Mouse (Mus musculus): Measurements from ENCODE around the gene Pfn1.

The Pfn1 gene

DNA sequence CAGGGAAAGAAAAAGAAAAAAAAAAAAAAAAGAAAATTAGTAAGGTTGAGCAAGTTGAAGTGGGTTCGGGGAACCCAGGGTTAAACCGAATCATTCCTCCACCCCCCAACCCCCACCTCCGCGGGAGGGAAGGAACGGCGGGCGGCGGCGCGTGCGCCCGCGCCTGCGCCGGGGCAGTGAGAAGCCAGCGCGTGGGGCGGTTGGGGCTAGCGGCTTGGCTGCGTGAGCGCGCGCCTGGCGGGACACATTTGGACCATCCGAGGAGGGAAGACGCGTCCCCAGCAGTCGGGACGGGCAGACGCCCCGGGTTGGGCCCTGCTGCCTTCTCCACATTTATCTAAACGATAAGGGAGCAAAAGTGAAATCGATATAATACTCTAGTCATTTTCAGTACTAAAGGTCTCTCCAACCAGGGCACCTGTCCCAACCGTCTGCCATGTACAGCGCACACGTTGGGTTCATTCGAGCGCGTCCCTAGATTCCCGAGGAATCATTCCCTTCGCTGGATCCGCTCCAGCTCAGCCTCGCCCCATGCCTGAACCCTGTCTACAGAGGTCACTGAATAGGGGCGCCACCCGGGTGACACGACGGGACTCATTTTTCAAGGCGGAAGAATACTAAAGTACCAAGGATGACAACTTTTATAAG, 603 bp upstream of the Pfn1 start:
- DNase-seq: peak; percentile 81 to 91

DNA sequence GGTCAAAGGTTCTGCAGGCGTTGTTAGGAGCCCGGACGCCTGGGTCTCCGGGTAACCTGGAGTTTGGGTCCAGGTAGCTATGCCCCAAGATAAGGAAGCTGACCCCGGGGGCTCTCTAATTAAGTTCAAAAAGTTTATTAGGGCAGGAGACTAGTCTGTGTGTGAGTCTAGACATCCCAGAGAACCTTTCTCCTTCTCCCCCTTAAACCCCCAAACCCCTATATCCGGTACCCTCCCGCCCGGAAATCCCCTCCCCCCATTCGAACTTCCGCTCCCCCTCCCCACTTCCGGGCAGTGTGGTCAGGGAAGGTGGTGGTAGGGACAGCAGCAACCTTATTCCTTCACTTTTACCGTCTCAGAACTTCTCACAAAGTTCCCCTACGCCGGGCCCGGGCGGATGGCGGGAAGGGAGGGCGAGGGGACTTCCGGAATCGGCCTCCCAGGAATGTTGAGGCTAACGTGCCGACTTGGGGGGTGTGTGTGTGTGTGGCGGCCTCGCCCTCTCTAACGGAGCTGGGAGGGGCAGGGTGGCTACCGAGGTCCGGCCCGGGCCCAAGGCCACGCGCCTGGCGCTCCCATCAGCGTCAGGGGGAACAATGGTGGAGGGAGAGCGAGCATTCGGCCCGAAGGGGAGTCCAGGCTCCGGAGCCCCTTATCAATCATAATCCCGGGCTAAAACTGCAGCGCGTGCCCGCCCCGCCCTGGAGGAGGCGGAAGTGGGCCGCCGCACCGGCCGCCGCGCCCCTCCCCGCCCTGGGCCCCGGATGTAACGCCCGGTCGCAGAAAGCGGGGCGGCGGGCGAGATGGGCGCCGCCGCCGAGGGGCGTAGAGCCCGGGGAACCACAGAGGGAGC, 873 bp downstream of the Pfn1 start:
- DNase-seq: peak; percentile 54 to 85

DNA sequence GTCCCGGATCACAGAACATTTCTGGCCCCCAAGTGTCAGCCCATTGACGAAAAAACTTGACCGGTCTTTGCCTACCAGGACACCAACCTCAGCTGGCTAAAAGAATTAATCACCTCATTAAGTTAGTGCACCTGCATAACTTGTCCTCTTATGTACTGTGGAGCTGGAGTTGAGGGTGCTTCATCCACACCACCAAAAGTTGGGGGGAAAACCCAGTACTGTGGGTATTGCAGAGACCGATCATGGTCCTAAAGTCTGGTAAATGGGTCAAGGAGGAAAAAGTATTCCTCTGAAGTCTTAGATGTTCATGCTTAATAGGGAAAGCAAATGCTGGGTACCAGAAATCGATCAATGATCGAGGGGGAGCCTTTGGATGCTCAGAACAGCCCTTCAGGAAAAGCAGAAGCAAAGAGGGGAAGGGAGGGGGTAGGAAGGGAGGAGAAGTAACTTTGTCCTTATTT, 1.5 kb downstream of the Pfn1 start:
- DNase-seq: no peak

DNA sequence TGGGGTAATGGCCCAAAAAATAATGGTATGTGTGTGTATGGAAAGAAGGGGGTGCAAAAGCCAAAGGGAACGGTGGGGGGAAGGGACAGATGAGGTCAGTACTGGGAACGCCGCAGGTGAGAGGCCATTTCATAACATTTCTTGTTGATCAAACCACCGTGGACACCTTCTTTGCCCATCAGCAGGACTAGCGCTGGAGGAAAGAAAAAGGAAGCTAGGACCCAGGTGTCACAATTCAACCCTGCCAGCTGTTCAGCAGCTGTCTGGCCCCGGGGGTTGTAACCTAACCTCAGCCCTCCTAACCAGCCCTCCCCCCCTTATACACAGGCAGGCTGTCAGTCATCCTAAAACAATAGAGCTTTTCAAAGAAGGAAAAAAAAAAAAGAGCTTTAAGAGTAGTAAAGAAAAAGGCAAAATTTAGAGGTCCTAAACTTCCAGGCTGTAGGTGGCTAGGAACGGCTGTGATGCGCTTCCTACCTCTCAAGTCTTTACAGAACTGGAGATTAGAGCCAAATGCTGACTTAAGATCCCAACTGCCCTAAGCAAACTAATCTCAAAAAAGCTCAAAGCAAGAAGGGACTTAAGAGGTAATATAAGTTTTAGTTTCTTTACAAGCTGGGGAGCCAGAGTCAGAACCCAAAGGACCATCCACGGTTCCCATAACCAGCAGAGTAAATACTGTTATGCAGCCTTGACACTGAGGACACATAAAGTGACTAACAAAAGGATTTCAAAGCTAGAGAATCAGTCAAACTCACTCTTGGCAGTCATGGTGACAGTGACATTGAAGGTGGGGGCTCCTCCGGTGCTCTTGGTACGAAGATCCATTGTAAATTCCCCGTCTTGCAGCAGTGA, 2.2 kb downstream of the Pfn1 start:
- peak in 1 of 2 experiments; percentile 21 for DNase-seq

DNA sequence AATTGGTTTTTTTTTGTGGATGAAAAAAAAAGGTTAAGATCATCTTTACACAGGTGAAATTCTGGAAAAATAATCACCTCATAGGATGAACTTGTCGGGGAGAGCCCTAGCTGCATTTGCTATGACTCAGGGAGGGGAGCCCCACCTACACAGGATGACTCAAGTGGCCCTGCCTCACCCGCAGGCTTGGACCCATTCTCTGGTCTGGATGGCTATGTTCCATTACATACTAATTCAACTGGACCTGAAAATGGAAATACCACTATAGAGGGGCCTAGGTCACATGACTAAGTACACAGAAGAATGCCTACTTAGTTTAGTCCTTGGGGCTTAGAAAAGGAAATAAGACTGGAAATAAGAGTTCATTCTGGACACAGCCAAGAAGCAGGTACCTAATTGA, 3.1 kb downstream of the Pfn1 start:
- no peak for DNase-seq

DNA sequence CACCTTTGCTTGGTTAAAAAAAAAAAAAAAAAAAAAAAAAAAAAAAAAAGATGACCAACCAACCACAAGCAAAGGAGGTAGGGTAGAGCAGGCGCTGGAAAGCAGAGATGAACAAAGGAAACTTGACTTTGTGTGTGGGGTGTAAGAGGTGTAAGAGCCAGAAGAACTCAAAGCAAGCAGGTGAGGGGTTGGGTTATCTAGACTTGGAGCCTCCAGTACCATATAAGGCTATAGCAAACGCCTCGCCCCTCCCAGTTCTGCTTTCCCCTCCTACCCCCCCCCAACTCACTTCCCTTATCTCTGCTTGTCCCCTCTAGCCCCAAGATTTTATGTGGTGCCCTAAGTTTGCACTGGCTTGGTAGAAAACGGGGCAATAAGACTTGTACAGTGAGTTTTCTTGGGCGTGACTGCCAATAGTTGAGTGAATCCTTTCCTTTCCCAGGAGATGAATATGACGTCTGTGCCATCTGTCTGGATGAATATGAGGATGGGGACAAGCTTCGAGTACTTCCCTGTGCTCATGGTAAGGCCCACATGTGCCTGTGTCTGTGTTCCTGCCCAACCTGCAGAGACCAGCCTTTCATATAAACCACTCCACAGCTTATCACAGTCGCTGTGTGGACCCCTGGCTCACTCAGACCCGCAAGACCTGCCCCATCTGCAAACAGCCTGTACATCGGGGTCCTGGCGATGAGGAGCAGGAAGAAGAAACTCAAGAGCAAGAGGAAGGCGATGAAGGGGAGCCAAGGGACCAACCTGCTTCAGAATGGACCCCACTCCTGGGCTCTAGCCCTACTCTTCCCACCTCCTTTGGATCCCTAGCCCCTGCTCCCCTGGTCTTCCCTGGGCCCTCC, 3.9 kb downstream of the Pfn1 start:
- DNase-seq: peak in 1 of 2 experiments; percentile 13

DNA sequence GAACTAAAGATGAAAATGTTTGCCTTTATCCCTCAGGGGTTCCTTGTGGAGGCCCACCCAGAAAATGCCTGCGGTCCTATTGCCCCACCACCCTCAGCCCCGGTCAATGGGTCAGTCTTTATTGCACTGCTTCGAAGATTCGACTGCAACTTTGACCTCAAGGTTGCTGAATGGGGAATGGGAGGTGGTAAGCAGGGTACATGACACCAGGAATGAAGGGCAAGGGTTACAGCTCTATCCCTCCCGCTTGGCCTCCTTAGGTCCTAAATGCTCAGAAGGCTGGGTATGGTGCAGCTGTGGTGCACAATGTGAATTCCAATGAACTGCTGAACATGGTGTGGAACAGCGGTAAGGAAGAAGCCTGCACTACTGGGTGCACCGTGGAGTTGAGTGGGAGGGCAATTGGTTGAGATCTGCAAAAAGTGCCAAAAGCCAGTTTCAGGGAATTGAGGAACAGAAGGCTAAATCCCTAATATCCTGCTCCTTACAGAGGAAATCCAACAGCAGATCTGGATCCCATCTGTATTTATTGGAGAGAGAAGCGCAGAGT, 5.2 kb downstream of the Pfn1 start:
- DNase-seq: no peak

DNA sequence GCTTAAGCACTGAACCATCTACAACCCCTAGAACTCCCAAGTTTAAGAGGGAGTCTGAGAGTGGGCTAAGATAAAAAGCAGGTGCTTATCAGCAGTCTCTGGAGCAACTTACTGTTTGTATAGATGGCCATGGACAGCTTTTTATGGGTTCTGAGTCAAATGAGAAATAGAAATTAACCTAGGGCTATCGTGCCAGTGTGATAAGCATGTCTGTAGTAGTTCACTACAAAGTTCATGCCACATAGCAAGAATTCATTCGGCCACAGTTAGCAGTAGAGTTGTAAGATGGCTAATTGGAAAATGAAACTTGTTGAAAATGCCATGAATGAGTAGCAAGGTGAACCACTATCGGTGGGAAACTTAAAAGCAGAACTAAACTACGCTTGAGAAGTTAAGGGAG, 5.9 kb downstream of the Pfn1 start:
- DNase-seq: no peak

DNA sequence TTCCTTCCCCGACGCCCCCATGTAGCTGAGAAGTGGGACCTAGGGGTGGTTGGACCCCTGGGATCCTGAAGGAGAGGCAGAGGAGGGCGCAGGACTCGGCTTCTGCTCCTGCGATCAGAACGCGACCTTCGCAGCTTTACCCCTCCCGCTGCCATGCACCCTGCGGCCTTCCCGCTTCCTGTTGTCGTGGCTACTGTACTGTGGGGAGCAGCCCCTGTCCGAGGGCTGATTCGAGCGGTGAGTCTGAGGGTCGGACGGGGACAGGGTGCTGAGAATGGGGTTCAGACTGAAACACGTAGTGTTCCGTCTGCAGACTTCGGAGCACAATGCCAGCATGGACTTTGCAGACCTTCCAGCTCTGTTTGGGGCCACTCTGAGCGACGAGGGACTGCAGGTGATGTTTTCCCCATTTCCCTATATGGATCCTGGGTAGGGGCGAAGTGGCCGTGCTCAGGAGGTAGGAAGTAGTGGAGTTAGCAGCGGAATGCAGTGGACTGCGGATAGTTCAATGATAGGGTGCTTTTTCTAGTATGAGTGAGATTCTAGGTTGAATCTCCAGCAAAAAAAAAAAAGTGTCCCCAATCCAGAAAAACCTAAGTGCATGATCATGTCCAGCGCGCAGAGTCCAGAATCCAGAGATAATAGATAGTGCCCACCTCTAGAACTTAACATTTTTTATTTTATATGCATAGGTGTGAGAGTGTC, 6.6 kb downstream of the Pfn1 start:
- peak in 1 of 2 experiments; percentile 50 for DNase-seq

DNA sequence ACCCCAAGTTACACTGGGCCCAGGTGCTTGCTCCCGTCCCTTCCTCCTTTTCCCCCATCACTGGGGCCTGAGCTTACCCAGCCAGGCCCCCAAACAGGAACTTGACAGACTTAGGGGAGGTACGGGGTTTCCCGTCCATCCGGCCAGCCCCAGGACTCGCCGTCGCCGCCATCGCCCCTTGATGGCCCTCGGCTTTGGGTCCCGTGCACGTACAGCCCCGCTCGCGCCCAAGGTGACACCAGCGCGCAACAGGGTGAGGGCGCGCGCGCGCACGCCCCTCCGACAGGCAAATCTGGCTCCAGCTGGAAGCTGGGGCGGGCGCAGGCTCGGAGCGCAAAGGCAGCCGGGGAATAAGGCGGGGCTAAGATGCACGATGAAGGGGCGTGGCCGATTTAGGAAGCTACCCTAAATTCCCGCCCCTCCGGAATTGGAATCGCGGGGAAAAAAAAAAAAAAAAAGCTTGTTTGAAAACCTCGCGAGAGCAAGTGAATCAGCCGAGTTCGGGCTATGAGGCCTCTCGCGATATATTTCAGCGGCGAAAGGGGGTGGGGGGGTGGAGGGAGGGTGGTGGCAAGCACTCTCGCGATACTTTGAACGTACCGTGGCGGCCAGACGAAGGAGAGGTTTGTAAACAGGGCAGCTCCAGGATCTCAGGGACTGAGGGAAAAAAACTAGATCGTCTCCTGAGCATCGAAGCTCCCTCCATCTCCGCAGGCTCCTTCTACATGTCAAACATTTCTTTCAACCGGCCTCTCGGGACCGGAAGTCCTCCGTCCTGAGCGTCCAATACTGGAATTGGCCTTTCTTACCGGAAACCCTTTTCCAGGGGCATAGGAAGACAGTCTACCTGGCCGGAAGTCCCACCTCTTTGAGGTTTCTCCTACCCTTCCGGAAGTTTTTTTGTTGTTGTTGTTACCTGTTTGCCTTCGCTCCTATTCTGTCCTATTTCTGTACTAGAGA, 7.5 kb downstream of the Pfn1 start, which contains the start of the genes Rnf167 and Slc25a11:
Gene Rnf167 (plus strand): TSS at position 545 of the 960 bp plus-strand sequence.
Gene Slc25a11 (minus strand): TSS at position 789 of the 960 bp plus-strand sequence.
- DNase-seq: peak; percentile 98 to 99

DNA sequence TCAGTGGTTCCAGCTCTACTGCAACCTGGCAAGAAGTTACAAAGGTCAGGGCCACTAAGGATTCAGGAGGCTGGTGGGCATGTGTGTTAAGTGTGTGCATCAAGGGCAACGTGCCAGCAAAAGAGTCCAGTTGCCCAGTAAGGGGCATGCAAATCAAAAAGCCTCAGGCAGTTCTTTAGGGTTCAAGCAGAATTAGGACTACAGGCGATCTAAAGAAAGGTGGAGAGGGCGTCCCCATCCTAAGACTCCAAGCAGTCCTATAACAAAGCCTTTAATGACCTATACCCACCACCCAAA, 8.2 kb downstream of the Pfn1 start:
- DNase-seq: peak; percentile 60 to 62

DNA sequence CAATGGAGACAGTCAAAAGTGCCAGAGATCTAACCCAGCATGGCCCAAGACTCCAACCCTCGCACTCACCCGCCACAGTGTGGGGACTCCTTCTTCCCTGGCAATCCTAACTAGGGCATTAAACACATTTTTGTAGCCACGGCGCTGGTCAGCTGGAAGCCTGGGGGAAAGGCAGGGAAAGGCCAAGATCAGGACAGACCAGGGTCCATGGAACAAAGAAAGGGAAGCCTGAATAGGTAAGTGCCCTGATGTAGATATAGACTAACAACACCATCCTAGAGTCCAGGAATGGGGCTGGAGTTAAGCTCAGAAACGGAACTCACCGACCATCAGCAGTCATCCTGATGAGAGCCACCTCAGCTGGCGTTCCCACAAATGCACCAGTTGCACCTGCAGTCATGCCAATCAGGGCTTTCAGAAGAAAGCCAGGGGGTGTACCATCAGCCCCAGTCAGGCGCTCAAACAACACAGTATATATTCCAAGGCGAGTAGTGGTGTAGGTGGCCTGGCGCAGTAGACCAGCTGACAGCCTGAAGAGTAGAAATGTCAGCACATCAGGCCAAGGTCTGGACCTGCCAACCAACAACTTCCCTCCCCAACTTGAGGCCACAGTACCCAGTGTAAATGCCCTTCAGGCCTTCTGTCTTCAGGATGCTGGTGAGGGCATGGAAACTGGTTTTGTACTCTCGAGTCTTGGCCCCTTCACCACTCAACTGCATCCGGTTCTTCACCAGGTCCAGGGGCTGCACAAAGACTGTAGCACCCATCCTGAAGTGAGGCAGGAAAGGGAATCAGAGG, 8.8 kb downstream of the Pfn1 start:
- no peak for DNase-seq

DNA sequence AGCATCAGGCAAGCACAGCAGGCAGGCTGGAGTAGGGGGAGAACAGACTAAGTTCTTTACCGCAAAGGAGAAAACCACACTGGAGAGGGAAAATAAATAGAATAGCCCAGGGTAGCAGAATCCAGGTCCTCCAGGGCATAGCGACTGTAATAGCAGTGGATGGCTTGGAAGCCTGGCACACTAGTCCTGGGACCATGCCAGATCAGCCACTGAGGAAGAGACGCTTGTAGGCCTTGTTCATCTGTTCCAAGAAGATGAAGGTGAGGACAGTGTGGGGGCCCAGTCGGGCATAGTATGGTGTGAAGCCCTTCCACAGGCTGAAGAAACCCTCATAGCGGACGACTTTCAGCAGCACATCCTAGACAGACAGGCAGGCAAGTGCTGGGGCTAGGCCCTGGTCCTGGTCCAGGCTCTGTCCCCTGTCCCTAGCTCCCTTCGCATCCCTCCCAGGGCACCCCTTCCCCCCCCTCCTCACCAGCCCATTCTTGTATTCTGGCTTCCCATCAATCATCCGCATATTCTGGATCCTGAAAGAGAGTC, 9.8 kb downstream of the Pfn1 start:
- DNase-seq: no peak

DNA sequence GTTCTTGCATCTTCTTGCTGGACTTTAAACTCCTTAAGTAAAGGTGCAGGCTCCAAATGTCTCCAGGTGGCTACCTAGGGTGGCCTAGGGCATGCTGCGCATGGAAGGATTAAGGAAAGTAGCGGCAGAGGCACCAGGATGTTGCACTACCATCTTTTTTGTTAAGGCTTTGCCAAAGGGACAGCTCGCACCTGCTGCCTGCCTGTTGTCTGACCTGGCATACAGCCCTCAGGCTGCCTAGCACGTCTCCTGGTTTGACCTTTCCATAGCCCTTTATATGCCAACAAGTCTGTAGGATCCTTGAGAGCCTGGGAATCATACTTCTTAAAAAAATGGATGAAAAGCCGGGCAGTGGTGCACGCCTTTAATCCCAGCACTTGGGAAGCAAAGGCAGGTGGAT, 11.4 kb downstream of the Pfn1 start:
- no peak for DNase-seq

DNA sequence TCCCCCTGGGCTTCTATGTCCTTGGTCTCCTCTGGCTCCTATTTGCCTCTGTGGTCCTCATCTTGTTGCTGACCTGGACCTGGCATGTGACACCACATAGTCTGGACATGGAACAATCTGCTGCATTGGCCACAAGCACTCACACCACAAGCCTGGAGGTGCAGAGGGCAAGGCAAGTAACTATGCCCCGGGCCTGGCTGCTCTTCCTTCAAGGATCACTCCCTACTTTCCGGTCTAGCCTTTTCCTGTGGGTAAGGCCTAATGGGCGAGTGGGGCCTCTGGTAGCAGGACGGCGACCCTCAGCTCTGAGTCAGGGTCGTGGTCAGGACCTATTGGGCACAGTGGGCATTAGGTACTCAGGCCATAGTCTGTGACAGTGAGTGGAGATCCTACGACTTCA, 13.2 kb downstream of the Pfn1 start:
- no peak for DNase-seq

DNA sequence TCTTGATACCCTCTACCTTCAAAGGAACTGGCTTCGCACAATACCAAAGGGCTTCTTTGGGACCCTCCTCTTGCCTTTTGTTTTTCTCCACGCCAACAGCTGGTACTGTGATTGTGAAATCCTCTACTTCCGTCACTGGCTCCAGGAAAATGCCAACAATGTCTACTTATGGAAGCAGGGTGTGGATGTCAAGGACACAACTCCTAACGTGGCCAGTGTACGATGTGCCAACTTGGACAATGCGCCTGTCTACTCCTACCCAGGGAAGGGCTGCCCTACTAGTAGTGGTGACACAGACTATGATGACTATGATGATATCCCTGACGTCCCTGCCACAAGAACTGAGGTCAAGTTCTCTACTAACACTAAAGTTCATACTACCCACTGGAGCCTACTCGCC, 14.5 kb downstream of the Pfn1 start:
- no peak for DNase-seq

DNA sequence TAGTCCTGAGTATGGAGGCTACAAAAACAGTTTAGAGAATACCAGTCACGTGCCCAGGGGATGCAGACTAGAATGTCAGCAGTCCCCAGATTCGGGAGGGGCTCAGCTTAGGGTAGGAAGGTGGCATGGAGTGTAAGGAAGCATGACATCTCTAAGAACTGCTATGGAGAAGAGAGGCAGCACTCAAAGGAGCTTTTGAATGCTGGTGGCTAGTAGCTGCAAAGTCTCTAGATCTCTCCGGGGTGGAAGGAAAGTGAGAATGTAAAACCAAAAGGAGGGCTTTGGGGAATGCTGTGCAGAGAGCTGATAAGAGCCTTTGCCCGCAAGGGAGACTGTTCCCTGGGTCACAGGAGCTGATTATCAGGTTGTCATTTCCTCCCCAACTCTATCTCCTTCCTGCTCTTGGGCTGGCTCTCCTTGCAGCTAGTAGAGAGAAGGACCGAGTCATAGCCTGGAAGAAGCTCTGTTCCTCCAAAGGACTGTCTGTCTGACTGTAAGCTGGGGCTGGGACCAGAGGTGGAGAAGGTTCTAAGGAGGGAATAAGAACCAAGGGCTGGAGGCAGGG, 15.6 kb downstream of the Pfn1 start, which contains the start of gene Gp1ba:
Gene Gp1ba (plus strand): TSS at position 409 of the 565 bp plus-strand sequence.
- no peak for DNase-seq

DNA sequence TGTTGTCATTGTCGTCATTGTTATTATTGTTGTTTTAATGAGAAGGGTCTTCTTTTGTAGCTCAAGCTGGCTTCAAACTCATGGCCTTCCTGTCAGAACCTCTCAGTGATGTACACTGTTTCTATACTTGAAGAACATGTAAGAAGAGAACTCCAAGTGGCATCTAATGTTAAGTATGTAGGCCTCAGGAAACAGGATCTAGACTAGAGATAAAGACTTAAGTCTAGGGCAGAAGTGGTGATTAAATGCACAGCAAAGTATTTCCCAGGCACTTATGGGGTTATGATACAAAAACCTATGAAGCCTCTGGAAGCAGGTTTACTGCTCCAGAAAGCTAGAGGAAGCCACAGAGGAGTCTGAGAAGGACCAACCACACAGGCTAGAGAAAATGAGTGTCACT, 16.2 kb downstream of the Pfn1 start:
- DNase-seq: no peak

Data from kidney, postnatal 36 days (tissue).